Mouse (Mus musculus) 416B (cell line): ENCODE measurements around the gene Cfap61.

ENCODE experiments used
- DNase-seq: peaks from one replicate; pipeline ENCODE4 v3.0.0; 2011; ENCODE audit warnings: low read depth

Cfap61 gene

DNA sequence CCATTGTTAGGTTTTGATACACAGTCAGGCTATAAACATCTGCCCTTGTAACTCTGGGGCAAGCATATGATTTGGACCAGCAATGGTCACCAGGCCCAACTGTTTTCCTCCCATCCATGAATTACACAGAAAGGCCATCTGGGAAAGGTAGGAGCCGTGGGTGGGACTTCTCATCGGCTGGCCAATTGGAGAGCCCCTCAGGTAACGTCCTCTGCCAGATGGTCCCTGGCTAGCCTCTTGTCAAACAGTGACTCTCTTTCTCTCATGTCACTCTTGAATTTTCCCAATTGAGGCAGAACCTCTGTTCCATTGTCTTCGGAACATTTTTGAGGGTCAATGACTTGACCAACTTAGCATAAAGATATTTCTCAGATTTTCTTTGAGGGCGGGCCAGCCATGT, 213.2 kb downstream of the Cfap61 start:
- DNase-seq = no peak

DNA sequence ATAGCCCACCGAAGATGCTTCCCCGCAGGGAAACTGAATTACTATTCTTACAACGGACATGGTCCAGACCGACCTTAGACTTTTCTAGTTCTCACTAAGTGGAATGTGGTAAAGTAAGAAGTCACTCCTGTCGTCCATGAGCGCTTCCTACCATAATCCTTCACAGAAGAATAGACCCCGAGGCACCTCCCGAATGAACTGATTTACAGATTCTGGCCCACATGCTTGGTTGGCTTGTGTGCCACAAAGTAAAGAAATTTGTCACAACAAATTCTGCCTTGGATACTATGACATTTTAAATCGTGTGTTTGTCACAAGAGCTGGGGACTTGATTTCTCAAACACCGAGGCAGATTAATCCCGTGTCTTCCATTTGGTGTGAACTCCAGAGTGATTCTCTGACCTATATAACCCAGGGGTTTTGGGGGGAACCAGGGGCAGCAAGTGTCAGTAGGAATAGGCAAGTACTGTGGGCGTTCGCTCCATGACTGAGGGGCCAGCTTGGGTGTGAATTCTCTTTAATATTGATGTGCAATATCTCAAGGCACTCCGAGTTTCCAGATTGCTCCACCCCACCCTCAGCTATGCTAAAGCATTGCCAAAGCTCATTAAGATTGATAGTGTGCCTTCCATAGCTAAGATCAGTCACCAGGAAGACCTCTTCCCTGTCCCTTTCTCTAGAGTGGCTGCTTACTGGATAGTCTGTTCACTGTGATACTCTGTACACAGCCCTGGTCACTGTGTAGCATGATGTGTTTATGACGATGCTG, 214.8 kb downstream of the Cfap61 start:
- no peak for DNase-seq

DNA sequence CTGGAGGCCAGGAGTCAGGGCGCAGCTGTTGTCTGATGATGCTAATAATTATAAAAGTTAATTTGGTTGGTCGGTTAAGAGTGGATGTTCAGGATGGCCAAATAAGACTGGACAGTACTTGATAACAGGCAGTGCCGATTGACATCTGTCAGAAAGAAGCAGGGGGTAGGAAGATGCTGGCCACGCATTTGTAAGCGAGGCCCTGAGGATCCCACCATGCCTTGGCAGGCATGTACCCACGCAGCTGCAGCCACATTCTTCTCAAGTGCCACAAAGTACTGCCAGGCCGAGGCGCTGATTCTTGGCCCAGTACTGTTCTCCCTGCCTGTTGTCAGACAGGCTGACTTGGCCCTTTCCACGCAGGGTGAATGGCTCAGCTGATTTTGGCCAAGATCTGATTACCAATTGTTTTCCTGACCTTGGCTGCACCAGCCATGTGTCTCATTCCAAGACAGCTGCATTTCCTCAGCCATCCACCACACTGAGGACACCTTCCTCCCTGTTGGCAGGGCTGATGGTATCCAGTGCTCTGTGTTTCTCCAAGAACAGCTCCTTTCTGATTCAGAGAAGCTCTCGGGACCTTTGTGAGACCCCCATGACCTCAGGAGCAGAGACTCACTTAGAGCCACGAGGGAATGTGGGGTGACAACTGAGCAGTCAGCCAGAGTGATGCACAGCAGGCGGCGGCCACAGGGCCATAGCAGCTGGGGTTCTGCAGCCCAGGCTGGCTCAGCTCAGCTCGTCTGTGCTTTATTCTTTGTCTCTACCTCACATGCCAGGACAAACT, 233.6 kb downstream of the Cfap61 start:
- DNase-seq = no peak

DNA sequence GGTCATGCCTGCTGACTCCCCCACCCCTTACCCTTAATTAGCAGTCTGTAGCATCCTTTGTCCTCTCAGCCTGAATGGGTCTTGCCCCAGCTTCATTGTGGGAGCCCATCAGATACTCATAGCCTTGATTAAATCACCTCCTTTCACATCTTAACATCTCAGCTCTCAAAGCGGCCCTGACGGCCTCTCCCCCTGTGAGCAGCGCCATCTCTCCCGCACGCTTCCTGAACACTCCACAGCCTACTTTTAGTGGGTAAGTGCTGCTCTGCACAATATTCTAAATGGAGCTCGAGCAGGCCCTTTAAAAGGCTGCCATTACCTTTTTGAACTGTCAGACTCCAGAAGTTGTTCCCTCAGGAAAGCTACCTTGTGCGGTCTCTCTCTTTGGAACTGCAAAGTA, 234.9 kb downstream of the Cfap61 start:
- no peak for DNase-seq

DNA sequence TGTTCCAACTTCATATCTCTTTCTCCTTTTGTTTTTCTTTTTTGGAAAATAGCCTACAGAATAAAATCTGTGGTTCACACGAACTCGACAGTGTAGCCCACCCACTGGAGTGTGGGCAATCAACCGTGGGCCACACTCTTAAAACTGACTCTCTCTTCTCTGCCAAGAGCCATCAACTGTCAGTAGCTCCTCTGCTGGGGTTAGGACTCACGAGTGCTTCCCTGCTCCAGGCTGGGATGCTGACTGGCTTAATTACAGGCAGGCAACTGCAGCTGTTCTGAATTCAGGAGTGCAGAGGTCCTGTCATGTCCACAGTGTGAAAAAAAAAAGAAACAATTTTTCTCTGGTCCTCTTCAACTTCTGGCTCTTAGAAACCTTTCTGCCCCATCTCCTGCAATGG, 237.5 kb downstream of the Cfap61 start:
- no peak for DNase-seq

GRCm38 (mm10) chr2:146174173-146174572, 239.6 kb downstream of the Cfap61 start:
- DNase-seq = no peak

DNA sequence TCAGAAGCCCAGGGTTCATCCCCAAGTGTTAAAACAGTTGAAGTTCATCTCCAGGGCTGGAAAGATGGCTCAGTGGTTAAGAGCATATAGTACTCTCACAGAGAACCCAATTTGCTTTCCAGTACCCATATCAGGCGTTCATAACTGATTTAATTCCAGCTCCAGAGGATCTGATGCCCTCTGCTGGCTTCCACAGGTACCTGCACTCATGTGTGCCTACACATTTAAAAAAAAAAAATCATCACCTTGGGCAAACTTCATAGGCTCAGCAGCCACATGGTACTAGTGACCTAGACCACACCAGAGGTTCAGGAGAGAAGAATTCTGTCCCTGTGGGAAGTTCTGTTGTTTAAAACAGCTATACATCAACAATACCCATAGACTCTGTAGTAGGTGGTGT, 244.1 kb downstream of the Cfap61 start:
- DNase-seq = no peak

- DNase-seq = no peak
Observed at GRCm38 (mm10) chr2:146183830-146184793, 249.5 kb downstream of the Cfap61 start.

GRCm38 (mm10) chr2:146196126-146196525, 261.5 kb downstream of the Cfap61 start:
- DNase-seq = no peak

DNA sequence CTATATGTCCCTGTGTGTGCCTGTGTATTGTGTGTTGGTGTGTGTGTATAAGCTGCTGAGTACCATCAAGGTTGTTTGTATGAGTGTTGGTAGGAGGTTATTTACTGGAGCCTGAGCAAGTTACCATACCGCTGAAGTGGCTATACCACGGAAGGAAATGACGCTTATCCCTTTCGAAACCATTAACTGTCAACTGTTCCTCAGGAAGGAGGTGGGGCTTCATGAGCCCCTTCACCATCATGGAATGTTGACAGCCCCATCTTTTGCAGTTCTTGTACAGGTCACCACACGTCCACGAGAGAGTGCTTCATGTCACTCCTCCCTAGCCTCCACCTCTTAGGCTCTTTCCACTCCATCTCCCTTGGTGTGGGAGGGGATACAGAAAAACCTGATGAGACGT, 263.4 kb downstream of the Cfap61 start:
- peak; percentile 95 for DNase-seq

GRCm38 (mm10) chr2:146210968-146211367, 276.4 kb downstream of the Cfap61 start:
- no peak for DNase-seq

- DNase-seq = peak; percentile 76
Observed at GRCm38 (mm10) chr2:146214715-146215114, 280.1 kb downstream of the Cfap61 start.

DNA sequence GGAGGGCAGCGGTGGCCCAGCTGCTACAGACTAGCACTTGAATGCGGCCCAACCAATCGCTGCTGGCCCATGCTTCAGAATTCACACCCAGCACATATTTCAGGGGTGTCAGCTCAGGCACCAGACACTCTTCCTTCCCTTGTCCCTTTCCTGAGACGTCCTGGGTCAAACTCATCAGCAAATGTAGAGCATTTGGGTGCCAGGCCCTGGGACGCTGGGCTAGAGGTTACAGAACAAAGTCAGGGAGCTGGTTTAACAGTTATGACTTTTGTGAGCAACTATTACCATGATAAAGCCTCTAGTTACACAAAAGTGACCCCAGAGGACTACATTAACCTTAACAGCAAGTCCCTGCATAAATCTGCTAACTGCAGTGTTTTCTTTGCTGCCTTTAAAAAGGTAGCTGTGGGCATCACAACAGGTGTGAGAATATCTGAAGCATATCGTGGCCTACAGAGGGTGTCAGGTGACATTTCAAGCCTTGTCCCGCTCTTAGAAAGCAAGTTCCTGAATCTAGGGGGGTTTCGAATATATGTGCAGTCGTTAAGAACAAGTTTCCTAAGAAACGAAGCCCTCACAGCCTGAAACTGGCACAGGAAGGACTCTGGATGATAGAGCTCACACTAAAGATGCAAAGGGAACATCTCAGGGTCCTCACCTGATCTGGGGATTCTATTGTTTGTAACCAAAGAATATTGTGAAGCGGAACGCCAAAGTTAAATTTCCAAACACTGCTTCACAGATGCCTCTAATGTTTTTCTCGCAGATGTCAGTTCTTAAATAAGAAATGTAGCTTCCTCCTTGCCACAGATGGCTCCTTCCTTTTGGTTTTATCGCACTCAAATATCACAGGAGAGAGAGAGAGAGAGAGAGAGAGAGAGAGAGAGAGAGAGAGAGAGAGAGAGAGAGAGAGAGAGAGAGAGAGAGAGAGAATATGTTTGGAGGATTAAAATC, 281.8 kb downstream of the Cfap61 start:
- no peak for DNase-seq

- no peak for DNase-seq
Observed at GRCm38 (mm10) chr2:146217227-146217980, 282.8 kb downstream of the Cfap61 start.

- DNase-seq = no peak
Observed at GRCm38 (mm10) chr2:146218161-146218691, 283.6 kb downstream of the Cfap61 start.

DNA sequence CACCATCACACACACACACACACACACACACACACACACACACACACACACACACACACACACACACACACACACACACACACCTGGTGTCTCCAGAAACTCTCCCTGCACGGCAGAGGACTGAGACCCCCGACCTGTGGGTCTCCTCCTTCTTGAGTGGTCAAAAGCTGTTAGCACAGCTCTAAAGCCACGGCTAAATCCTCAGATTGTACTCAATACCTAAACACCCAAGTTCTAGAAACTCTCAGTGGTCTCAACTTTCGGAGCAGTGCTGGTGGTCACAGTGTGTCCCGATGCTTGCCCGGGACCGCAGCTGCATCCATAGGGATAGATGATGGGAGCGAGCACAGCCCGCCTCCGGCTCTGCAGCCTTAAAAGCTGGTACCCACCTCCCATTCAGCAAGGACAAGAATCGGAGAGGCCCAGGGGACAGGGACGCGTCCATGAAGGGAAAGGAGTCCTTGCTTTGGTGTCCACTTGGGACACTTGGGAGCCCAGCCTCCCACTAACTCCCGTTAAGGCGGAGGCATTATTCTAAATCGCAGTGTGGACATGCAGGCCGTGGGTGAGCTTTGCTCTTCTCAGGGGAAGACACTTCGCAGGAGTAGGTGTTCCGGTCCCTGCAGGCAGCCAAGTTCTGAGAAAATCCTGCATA, 284.4 kb downstream of the Cfap61 start:
- no peak for DNase-seq

DNA sequence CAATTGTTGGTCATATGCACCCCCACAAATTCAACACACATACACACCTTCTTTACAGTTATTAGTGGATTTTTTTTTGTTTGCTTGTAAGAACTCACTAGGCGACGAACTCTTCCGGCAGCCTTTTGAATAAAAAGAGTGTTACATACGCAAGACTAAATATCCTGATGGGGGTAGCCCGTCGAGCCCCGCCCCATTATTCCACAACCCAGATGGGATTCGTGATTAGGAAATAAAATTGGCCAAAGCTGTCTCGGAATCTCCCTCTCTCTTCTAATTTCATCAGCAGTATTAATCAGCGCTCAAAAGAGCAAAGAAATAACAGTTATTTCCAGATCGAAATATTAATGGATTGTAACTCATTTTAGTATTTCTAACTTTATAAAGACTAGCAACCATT, 285.2 kb downstream of the Cfap61 start:
- DNase-seq = no peak

DNA sequence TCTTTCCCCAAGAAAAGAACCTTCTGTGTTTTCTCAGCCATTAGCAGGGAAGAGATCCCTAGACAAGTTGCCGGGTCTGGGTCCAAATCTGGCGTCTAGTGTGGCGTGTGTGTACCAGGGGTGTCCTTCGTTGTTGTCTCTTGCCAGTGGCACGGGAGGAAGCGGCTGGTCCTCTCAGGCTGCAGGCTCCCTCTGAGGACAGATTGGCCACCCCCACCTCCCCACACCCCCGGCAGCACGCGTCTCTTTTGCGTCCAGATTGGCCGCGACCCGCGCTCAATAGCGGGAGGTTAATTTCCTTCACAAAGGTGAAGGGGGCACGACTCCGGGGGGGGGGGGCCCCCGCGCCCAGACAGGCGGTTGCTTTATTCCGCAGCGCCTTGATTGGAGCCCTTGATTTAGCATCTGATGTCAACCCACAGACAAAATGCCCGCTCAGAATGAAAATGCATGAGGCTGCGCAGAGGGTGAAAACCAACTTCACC, 286.0 kb downstream of the Cfap61 start:
- DNase-seq = no peak
